ENCODE assay signal across 9 mouse cellular contexts in genomic region chr8:79208691-79209640, GRCm38 (mm10). TPM values are rescaled to one million over a fixed set of nuclear protein-coding genes. Genes with fewer than 3 reads are reported as not detected.
DNase-seq lines count a peak whose midpoint lies in the region; ATAC-seq and TF ChIP-seq lines count a peak whose summit lies in the region.
"Had no signal": no experiment of that assay in that cellular context is flagged by ENCODE, and none has a peak within 500 bp of the region (broad histone marks: within the 10 kb centered on the region; RNA-seq: fewer than 3 reads in every experiment).

No protein-coding gene starts in this region.

- H3K4me2 ChIP-seq in hindbrain, postnatal 0 days (ENCODE audit: low read depth, low read length): peak overlapping the region; percentile 58
- H3K4me2 ChIP-seq in liver, embryonic 15.5 days: peak overlapping the region; percentile 64
- H3K4me2 ChIP-seq in neural tube, embryonic 15.5 days: peak overlapping the region; percentile 64

- peak; percentile 78 for DNase-seq in cerebellum, adult 9-10 months
- DNase-seq in gastrocnemius, adult 2 months: peak; percentile 48
- peak; percentile 77 for DNase-seq in hindbrain, postnatal 0 days (ENCODE audit: low spot score)
- no peak for DNase-seq in spleen, postnatal 36 days (ENCODE audit: low spot score in 2 of 2)
- no peak for DNase-seq in frontal cortex, postnatal 14 days (ENCODE audit: low spot score in 2 of 2)

- H3K27me3 ChIP-seq in E14TG2a.4 (ENCODE audit: insufficient read depth, low read length): peaks cover 40% of the 10 kb centered on the region
- H3K27me3 ChIP-seq in hindbrain, postnatal 0 days (ENCODE audit: insufficient read depth, low read length): no peaks in the 10 kb centered on the region
- H3K27me3 ChIP-seq in liver, embryonic 15.5 days: no peaks in the 10 kb centered on the region; the same call in 1 of the 2 replicates
- H3K27me3 ChIP-seq in neural tube, embryonic 15.5 days (replicated peaks): no peaks in the 10 kb centered on the region

- ATAC-seq in hindbrain, postnatal 0 days: peak; percentile 76
- no peak for ATAC-seq in liver, embryonic 15.5 days (ENCODE audit: insufficient read depth)
- ATAC-seq in neural tube, embryonic 15.5 days (ENCODE audit: low FRiP score): peak; percentile 48; the same call in 1 of the 2 replicates

- peaks cover 22% of the 10 kb centered on the region for H3K4me1 ChIP-seq in E14TG2a.4 (replicated peaks; ENCODE audit: low read depth, low read length)
- H3K4me1 ChIP-seq in hindbrain, postnatal 0 days (ENCODE audit: insufficient read depth, low read length): peaks cover 9% of the 10 kb centered on the region
- H3K4me1 ChIP-seq in liver, embryonic 15.5 days (replicated peaks): 0 out of 2 replicates have a peak, but pooled peaks cover 6% of the 10 kb centered on the region
- H3K4me1 ChIP-seq in neural tube, embryonic 15.5 days: peaks cover 30% of the 10 kb centered on the region

- H3K4me3 ChIP-seq in E14TG2a.4 (replicated peaks; ENCODE audit: low read length): peak overlapping the region; percentile 76
- H3K4me3 ChIP-seq in gastrocnemius, adult 2 months: peak overlapping the region; percentile 69
- H3K4me3 ChIP-seq in hindbrain, postnatal 0 days (ENCODE audit: low read length): no peak overlapping the region
- 0 out of 2 replicates have a peak overlapping the region, but pooled peaks have one; percentile 46 for H3K4me3 ChIP-seq in liver, embryonic 15.5 days (replicated peaks)
- no peak overlapping the region for H3K4me3 ChIP-seq in neural tube, embryonic 15.5 days (replicated peaks)

- peak overlapping the region; percentile 47; the same call in 1 of the 2 replicates for H3K9ac ChIP-seq in hindbrain, postnatal 0 days (replicated peaks; ENCODE audit: low read length)
- no peak overlapping the region for H3K9ac ChIP-seq in liver, embryonic 15.5 days
- H3K9ac ChIP-seq in neural tube, embryonic 15.5 days (replicated peaks): no peak overlapping the region

- peak overlapping the region; percentile 70 for H3K27ac ChIP-seq in gastrocnemius, adult 2 months
- H3K27ac ChIP-seq in hindbrain, postnatal 0 days: peak overlapping the region; percentile 77
- no peak overlapping the region for H3K27ac ChIP-seq in liver, embryonic 15.5 days (replicated peaks)
- peak overlapping the region; percentile 69 for H3K27ac ChIP-seq in neural tube, embryonic 15.5 days (replicated peaks)

- WGBS in hindbrain, postnatal 0 days: 16% methylated on average over 15 of the region's 15 CpGs
- 31% methylated on average over 15 of the region's 15 CpGs for WGBS in liver, embryonic 15.5 days (ENCODE audit: insufficient replicate concordance)
- 13% methylated on average over 15 of the region's 15 CpGs for WGBS in neural tube, embryonic 15.5 days

- TF ChIP-seq CTCF in E14TG2a.4 (conservative IDR thresholded peaks at IDR 0.05; ENCODE audit: low read length): no peak
- no peak for TF ChIP-seq CTCF in gastrocnemius, adult 2 months (IDR thresholded peaks at IDR 0.05)
- TF ChIP-seq CTCF in hindbrain, postnatal 0 days (IDR thresholded peaks at IDR 0.05; ENCODE audit: low read depth): no peak

- no peaks in the 10 kb centered on the region for H3K36me3 ChIP-seq in E14TG2a.4 (ENCODE audit: insufficient read depth, low read length)
- H3K36me3 ChIP-seq in hindbrain, postnatal 0 days (ENCODE audit: insufficient read depth, low read length): no peaks in the 10 kb centered on the region
- H3K36me3 ChIP-seq in liver, embryonic 15.5 days (replicated peaks): no peaks in the 10 kb centered on the region
- no peaks in the 10 kb centered on the region for H3K36me3 ChIP-seq in neural tube, embryonic 15.5 days

- H3K9me3 ChIP-seq in E14TG2a.4 (ENCODE audit: low read length): peaks cover 5% of the 10 kb centered on the region
- no peaks in the 10 kb centered on the region for H3K9me3 ChIP-seq in hindbrain, postnatal 0 days (ENCODE audit: low read length)
- no peaks in the 10 kb centered on the region for H3K9me3 ChIP-seq in liver, embryonic 15.5 days (replicated peaks)
- no peaks in the 10 kb centered on the region for H3K9me3 ChIP-seq in neural tube, embryonic 15.5 days (replicated peaks)

- intact Hi-C loops in gastrocnemius, adult 2 months (cut with DNase I): loop anchor here (5.0 kb wide), 1 partner anchor 182 kb away; the partner anchor contains the start of gene Zfp827

RNA-seq across cellular contexts. Expression of gene 1700011L22Rik, which starts 39.4 kb away (rescaled TPM):
- total RNA-seq in gastrocnemius, adult 2 months (2021): not detected
- not detected in 2 replicates for total RNA-seq in hindbrain, postnatal 0 days (2014; rRNA removed)
- polyA plus RNA-seq in hindbrain, postnatal 0 days (2015; fragmentation: Nextera tagmentation; extraction: Ambion mirVana): 0.25 TPM in 1 of 2 replicates, not detected in the other
- polyA plus RNA-seq in liver, embryonic 15.5 days (2015; fragmentation: Nextera tagmentation; extraction: Ambion mirVana): not detected in 2 replicates
- not detected in 2 replicates for polyA plus RNA-seq in neural tube, embryonic 15.5 days (2015; fragmentation: Nextera tagmentation; extraction: Ambion mirVana)
- polyA plus RNA-seq: spleen, adult 2 months had no signal

Comparison
In these comparisons a context has a peak if more than half of its experiments do, and no peak if none do; other contexts are left out.
1. H3K4me3 ChIP-seq: peak in E14TG2a.4 (single experiment), gastrocnemius, adult 2 months (single experiment) and liver, embryonic 15.5 days (single experiment); none in hindbrain, postnatal 0 days (single experiment) and neural tube, embryonic 15.5 days (single experiment).
2. DNase-seq: peak in cerebellum, adult 9-10 months (single experiment), gastrocnemius, adult 2 months (single experiment) and hindbrain, postnatal 0 days (single experiment); none in spleen, postnatal 36 days (0 of 2) and frontal cortex, postnatal 14 days (0 of 2).
3. Peak in every context shown above with its lines, with median percentiles within 50 percentile points of each other: H3K4me2 ChIP-seq.